Mouse (Mus musculus) small intestine, adult 10 weeks (tissue): ENCODE data around the gene Stpg1. TPM values are rescaled to one million over a fixed set of nuclear protein-coding genes. Genes with fewer than 3 reads are reported as not detected.

Source experiments
- polyA plus RNA-seq: library from polyadenylated mRNA; stranded (reverse); fragments of 350-450 nt; fragmentation: Illumina TruSeq; extraction: RNeasy Lipid Tissue Mini Kit (QIAGEN cat#74804); gene quantifications from one replicate; pipeline ENCODE4 v1.2.3, GENCODE M21; 2014; ENCODE audit warnings: low replicate concordance

The Stpg1 gene
- not detected for polyA plus RNA-seq

DNA sequence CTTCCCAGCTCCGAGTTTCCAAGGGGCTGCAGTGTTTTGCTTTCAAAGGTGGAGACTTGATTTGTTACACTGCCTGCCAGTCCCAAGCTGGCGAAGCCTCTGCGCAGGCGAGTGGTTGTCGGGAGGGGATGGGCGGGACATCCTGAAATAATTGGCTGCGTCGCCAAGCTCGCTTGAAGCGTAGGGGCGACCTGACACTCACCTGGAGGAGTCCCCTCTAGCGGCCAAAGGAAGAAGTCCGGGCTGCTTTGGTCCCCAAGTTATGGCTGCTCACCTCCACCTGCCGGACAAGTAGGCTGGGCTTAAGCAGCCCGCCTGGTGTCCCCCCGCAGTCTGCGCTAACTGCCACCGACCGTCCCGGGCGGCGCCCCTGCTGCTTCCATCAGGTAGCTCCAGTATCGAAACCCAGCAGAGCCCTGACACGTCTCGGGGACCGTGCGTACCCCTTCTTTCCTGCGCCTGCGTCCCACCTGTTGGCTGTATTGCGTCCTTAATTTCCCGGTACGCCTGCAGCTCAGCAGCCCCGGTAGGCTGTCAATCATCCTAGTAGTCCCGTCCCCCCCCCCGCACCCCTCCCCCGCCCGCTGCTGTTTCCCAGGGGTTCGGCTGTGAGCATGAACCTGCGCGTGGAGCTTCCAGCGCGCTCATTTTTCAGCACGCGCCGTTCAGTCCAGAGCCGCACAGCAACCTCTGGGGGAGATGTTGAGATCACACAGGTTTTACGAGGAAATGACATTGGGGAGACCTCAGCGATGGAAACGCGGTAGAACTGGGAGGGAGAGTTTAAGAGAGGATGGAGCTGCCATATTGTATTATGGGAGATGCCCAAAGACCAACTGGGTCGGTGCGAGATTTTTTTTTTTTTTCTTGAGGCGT is at the start of gene Stpg1, which contains the start of gene Nipal3:
Gene Stpg1 (plus strand): TSS at position 270 of the 876 bp plus-strand sequence.
Gene Nipal3 (minus strand): TSS at position 518 of the 876 bp plus-strand sequence.

DNA sequence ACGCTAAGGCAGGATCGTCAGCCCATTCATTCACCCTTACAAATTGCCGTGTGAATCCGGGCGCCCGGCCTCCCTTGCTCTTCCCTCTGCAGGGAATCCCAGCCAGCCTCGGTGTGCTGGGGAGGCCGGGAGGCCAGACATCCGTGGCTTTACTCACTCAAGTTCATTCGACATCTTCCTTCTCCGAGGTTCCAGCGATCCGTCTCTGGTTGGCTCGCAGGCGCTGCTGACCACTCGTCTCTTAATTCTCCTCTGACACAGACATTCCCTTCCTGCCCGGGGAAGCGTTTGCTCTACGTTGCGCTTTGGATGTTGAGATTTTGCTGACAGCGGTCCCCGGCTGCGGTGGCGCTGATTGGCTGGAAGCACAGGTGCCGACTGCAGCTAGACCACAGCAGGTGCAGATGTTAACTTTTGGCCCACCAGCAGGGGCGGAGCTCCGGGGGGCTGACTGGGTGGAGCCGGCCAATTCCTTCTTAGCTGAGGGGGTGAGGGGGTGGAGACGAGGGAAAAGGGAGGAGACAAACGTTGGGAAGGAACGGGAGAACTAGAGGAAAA is 78.7 kb downstream of the Stpg1 start, which contains the start of gene Grhl3:
Gene Grhl3 (minus strand): TSS at position 380 of the 558 bp plus-strand sequence.

Other genes with a start within 250 kb of the Stpg1 start
- gene Clic4, start 222.0 kb upstream of the Stpg1 start, polyA plus RNA-seq, result 50.2 TPM
- 216 TPM for gene Srrm1, start 141.5 kb upstream of the Stpg1 start, polyA plus RNA-seq
- gene Ncmap, start 96.6 kb upstream of the Stpg1 start, polyA plus RNA-seq, result not detected
- gene Rcan3, start 60.9 kb upstream of the Stpg1 start, polyA plus RNA-seq, result 3.9 TPM
- 2.9 TPM for gene Nipal3, start 248 bp downstream of the Stpg1 start, polyA plus RNA-seq
- not detected for gene Grhl3, start 78.8 kb downstream of the Stpg1 start, polyA plus RNA-seq
- 6.3 TPM for gene Ifnlr1, start 191.5 kb downstream of the Stpg1 start, polyA plus RNA-seq
- gene Il22ra1, start 233.4 kb downstream of the Stpg1 start, polyA plus RNA-seq, result 2.0 TPM